Mouse (Mus musculus): ENCODE results near the gene Col26a1. TPM values are rescaled to one million over a fixed set of nuclear protein-coding genes. Genes with fewer than 3 reads are reported as not detected.

Gene Col26a1
- polyA plus RNA-seq, 1 experiment: 0.16 TPM

DNA sequence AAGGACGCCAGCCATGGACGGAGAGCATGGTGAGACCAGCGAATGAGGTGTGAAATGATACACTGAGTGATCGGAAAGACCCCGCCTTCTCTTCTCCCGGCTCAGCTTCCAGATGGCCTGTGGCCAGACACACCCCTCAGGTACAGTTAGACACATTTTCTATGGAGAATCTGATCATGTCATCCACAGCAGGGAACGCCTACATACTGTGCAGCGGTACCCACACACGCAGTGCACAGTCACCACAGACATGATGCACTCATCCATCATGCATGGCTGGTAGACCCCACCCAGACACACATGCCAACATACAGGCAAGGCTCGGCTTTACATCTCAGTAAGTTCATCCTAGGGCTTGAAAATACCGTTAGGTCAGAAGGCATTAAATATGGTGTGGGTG is 63.3 kb downstream of the Col26a1 start:
- WGBS: 52% methylated on average over 11 of the region's 11 CpGs
- no peak for DNase-seq (ENCODE audit: low read depth, low spot score)

DNA sequence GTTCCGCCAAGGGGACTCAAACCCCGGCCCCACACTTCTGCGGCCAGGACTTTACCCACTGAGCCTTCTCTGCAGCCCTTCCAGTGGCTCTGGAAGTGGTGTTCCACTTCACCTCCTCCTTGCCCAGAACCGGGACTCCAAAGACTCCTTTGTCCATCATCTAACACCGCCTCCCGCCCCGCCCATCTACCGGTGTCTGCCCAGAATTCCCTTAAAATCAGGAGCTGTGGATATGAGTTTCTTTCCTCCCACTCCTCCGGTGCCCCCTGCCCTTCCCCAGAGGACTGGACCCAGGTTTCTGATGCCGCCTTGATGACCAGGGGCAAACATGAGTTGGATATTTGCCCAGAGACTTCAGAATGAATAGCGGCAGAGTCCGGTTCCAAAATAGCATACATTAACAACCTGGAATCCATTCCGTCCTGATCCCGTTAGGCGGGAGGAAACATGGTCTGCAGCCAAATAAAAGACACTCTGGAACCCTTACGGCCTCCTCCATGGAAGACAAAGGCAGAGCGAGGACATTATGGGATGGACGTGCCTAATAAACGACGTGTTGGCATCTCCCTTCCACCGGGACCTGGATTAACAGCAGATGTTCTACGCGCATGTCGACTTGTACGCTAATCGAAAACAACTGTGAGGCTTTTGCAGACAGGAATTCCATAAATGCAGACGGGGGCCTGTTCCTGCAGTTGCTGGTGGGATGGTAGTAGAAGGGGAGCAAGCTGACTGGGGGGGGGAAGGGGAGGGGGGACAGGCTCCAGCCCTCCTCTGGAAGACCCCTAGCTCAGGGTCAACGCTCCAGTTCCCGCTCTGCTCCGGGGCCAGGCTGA is 72.3 kb downstream of the Col26a1 start:
- no peak for DNase-seq (ENCODE audit: low read depth, low spot score)
- 59% methylated on average over 30 of the region's 30 CpGs for WGBS

DNA sequence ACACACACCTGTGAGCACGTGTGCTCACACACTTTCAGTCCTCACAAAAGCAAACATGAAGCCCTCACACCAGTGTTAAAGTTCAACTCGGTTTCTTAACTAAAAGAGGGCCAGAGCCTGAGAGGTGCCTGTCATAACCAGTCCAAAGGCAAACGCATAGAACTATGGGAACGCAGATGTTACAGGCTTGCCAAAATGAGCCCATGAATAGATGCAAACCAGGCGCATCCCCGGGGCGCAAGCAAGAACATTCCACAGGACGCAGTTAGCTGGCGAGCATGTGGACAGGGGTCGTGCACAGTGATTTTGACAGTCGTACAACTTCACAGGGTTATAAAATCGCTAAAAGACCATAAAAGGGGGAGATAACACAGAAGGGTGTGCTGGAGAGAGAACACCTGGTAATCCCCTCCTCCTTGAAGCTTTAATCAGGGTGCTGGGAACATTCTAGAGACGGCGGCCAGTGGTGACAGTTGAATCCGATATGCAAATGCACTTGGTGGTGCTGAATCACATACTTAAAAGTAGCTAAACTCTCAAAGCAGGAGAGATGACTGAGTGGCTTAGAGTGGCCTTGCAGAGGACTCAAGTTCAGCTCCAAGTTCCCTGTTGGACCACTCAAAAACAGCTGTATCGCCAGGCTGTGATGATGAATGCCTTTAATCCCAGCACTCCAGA is 76.5 kb downstream of the Col26a1 start:
- 21% methylated on average over 16 of the region's 16 CpGs for WGBS
- no peak for DNase-seq (ENCODE audit: low read depth, low spot score)

DNA sequence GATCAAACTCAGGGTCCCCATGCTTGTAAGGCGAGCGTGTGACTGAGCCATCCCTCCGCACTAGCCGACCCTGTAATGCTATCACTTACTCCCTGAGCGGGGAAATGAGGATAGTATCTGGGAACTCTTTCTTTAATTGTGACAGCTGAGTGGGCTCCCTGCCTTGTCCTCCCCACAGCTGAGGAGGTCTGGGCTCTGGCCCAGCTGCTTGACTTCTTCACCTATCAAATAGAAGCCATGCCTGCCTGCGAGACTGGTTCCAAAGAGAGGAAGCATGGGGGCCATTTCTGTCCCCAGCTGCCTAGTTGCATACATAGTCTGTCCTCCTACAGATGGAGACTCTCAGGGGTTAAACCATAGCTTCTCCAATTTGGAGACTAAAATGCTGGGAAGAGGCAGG is 78.0 kb downstream of the Col26a1 start:
- WGBS: 78% methylated on average over 6 of the region's 6 CpGs

DNA sequence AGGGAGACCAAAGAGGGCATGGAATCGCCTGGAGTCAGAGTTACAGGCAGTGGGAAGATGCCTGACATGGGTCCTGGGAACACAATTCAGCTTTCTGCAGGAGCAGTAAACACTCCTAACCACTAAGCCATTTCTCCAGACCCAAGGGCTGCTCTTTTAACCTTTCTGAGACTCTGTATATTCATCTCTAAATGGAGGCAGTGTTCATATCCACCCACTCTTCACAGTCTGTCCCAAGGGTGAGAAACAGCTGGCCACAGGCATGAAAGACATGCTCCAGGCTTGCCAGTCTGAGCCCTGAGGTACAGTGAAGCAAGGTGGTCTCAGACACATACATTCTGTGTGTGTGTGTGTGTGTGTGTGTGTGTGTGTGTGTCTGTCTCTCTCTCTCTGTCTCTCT is 78.8 kb downstream of the Col26a1 start:
- WGBS: 57% methylated on average over 1 of the region's 1 CpGs

More for the DNA sequence above, 78.0 kb downstream of the Col26a1 start:
- DNase-seq (ENCODE audit: low read depth, low spot score): no peak

DNA sequence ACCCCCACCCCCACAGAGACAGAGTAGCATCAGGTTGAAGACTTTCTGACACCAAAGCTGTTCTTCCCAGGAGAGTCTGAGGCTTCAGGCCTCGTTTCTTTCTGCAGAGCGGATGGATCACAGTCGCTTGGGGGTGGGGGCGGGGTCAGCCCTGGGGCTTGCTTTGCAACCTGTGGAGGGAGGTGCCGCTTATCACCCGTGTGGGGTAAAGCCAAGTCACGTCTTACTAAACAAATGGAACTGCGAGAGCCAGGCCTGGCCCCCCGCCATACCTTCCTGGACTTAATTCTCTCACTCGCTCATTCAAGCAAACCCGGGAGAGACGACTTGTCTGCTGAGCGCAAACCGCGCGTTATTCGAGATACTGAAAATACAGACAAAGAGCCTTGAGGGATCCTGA is 80.3 kb downstream of the Col26a1 start:
- WGBS: 12% methylated on average over 17 of the region's 17 CpGs
- DNase-seq (ENCODE audit: low read depth, low spot score): no peak

More for the DNA sequence above, 78.8 kb downstream of the Col26a1 start:
- no peak for DNase-seq (ENCODE audit: low read depth, low spot score)

DNA sequence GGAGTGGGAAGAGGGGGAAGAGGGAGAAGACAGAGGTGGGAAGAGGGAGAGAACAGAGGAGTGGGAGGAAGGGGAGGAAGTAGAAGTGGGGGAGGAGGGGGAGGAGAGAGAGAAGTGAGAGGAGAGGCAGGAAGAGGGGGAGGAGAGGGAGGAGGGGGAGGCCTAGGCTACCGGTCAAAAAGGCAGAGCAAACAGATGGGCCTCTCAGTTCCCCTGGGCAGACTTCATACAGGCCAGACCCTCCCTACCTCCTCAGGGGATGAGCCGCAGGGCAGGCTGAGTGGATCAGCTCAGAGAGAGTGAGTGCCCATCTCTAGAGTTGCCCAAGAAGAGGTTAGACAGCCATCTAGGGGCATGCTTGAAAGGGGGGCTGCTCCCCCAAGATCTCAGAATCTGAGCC is 86.1 kb downstream of the Col26a1 start:
- 33% methylated on average over 2 of the region's 2 CpGs for WGBS
- no peak for DNase-seq (ENCODE audit: low read depth, low spot score)

DNA sequence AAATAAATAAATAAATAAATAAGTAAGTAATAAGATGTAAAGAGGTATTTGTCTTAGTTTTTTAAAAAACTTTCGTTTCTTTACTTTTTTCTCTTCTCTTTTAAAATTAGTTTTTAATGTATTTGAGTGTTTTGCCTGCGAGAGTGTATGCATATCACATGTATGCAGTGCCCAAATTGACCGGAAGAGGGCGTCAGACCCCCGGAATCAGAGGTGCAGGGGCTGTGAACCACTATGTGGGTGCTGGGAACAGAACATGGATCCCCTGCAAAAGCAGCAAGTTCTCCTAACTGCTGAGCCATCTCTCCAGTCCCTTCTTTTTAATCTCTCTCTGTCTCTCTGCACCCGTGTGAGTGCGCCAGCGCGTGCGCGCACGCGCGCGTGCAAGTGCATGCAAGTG is 89.2 kb downstream of the Col26a1 start:
- WGBS: 88% methylated on average over 15 of the region's 15 CpGs
- no peak for DNase-seq (ENCODE audit: low read depth, low spot score)

DNA sequence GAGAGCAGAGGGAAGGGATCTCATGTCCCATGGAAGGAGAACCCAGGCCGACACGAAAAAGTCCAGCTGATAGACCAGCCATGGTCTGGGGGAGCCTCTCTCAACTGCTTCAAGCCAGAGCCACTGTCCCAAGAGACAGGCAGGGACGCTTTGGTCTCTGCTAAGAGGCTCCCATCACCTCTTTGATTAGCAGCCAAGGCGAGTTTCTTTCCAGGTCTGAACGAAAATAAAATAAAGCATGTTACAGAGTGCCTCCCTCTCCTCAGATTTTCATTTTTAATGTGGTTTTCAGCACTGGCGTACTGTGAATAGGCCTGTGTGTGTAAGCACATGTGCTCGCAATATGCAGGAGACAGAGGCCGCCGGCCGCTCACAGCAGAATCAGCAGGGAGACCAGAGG is 90.5 kb downstream of the Col26a1 start:
- WGBS: 83% methylated on average over 10 of the region's 10 CpGs
- DNase-seq (ENCODE audit: low read depth, low spot score): no peak

DNA sequence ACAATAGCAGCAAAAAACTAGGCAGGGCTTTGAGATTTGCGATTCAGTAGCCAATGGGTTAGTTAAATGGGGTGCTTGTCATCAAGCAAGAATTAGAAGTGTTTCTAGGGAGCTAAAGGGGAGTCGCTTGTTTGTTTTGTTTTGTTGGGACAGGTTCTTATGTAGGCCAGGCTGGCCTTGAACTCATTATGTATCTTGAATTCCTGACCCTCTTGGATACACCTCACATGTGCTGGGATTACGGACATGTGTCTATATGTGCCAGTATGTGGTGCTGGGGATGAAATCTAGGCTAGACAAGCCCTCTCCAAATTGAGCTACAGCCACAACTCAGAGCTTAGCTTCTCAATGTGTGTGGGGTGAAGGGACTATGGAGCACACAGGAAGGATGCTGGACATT is 91.8 kb downstream of the Col26a1 start:
- no peak for DNase-seq (ENCODE audit: low read depth, low spot score)
- 59% methylated on average over 3 of the region's 3 CpGs for WGBS

DNA sequence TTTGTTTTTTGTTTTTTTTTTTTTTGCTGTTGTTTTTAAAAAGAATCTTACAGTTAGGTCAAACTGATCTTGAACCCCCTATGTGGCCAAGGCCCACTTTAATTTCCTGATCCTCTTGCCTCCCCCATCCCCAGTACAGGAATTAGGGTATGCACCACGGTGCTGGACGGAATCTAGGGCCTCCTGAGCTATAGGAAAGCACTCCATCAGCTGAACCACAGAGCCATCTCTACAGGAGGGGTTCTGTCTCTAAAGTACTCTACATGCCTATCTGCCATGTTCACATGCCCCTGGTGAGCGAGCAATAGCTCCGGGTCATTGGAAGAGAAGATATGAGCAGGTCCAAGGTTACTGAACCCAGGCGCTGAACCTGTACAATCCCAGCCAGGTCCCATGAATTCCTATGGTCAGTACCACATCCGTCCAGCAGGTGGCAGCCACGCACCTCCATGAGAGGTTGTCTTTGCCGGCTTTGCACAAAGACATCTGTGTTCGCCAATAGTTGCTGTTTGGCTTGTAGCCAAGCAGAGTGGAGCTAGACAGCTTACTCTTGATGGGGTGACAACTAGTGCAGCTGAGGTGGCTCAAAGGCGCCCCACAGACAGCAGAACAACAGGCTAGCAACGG is 92.3 kb downstream of the Col26a1 start:
- peak; percentile 57 for DNase-seq (ENCODE audit: low read depth, low spot score)
- WGBS: 10% methylated on average over 11 of the region's 11 CpGs

DNA sequence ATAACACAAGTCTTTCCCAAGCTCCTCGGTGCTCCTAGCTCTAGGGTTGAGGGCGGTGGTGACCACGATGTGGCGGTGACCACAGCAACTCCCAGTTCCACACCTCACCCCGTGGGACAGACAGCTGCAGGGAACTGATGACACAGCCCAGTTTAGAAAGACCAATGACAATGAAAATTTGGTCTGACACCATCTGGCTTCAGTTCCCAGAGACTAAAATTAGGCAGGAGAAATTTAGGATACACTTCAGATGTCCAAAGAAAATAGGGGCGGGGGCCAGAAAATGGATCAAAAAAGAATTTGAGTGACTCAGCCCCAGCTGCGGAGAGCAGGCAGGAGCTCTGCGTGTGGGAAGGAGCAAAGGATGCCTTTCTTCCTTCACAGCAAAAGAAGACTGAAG is 98.5 kb downstream of the Col26a1 start:
- 71% methylated on average over 8 of the region's 8 CpGs for WGBS
- DNase-seq (ENCODE audit: low read depth, low spot score): no peak

DNA sequence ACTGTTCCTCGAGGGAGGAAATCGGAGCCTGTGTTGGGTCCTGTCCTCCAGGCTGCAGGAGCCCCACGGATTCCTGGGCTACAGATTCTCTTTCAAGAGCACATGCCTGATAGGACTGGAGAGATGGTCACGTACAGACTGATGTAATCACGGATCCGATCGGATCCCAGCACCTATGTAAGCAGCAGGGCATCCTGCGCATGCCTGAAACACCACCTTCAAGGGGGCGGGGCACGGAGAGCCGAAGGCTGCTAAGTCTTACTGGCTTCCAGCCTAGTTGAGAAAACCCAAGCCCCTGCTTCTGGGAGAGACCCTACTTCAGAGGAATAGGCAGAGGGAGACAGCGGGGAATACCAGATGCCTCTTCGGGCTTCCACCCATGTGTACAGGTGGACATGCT is 100.4 kb downstream of the Col26a1 start:
- WGBS: 50% methylated on average over 13 of the region's 13 CpGs
- DNase-seq (ENCODE audit: low read depth, low spot score): no peak

DNA sequence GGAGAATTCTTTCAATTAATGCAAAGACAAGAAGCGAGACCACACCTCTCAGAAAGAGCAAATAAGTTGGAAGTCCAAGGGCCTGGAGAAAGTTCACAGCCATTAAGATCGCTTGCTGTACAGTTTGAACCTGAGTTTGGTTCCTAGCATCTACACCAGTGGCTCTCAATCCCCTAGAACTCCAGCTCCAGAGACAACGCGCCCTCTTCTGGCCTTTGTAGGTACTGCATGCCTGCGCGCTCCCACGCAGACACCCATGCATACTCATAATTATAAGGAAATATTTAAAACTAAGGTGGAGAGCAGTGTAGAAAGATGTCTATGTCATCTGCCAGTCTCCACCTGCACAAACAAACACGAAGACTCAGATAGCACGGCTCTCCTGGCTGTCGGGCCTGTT is 102.5 kb downstream of the Col26a1 start:
- no peak for DNase-seq (ENCODE audit: low read depth, low spot score)
- WGBS: 40% methylated on average over 10 of the region's 10 CpGs

DNA sequence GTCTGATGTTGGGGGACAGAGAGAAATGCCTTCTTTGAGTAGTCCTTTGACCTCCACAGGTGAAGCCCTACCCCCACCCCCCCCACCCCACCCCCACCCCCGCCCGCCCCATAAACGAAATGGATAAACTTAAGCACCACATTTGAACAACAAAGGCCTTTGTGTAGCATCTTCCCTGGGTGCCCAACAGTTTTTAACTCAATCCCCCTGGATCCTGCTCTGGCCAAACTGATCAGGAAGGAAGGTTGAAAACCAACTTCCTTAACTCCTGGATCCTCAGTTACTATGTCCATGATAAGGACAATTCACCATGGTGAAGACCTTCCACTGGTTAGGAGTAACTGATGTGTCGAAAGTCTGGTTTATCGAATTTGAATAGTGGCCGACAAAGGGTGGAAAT is 103.1 kb downstream of the Col26a1 start:
- 86% methylated on average over 6 of the region's 6 CpGs for WGBS
- DNase-seq (ENCODE audit: low read depth, low spot score): no peak

DNA sequence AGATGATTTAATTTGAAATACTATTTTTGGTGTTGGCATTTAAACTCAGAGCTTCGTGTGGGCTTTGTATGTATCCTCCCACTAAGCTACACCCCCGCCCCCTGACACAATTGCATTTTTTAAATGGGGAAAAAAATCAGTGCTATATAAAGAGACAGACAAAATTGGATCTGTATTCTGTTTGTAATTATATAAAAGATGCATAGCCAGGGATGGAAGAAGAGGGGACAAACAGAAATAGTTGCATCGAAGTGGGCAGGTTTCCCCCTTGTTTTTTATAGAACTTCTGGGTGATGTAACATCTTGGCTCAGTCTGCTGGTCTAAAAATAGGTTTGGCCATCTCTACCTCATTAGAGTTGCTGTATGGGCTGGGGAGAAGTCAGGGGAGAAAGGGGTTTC is 107.5 kb downstream of the Col26a1 start:
- no peak for DNase-seq (ENCODE audit: low read depth, low spot score)
- WGBS: 57% methylated on average over 3 of the region's 3 CpGs

DNA sequence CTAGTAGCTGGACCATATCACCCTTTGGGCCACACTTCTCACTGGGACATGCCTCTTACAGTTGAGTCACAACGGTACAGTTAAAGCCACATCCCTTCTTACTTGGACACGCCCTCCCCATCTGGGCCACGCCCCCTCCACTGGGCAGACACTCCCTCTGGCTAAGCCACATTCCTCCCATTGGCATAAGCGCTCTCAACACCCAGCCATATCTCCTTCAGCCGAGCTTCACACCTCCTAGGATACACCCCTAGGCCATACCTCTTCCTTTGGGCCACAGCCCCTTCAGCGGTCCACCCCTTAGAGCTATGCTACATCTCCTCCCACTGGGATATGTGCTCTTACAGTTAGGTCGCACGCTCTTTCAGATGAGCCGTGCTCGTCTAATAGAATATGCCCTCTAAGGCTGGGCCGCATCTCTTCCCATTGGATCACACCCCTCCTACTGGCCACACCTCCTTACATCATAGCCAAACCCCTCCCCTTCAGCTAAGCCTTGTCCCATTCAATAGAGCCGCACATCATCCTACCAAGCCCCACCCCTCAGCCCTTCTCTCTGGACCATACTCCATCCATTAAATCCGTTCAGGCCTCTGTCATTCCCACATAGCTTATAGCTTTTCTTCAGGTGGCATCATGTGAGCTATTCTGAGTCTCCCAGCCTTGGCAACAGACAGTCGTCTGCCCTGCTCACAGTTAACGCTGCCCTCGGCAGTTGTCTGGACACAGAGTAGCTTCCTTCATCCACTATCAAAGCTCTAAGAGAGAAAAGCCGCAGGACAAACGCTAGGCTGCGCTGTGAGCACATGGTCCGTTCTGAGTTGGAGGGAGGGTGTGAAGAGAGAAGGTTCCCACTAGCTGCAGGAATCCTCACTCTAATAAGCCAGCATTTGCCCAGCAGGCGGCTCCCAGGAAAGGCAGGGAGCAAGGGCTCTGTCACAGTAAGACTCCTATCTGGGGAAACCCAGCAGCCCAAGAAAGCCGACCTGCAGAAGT is 109.7 kb downstream of the Col26a1 start:
- 60% methylated on average over 22 of the region's 22 CpGs for WGBS
- no peak for DNase-seq (ENCODE audit: low read depth, low spot score)

DNA sequence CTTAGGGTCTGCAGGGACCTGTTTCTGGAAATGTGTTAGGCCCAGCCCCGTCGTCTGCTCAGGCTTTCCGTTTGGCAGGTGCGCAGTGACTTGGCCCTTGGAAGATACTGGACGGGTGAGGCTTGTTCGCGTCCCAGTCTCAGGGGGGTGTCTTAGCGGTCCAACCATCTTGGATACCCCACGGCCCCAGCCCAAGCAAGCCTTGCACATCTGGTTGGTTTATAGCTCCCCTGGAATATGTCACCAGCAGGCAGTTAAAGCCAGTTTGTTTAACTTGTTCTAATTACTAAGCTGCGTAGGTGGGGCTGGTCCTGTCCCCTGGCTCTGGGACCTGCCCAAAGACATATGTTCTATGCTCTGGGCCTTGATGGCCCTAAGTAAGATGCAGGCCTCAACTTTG is 111.9 kb downstream of the Col26a1 start:
- WGBS: 66% methylated on average over 10 of the region's 10 CpGs
- DNase-seq (ENCODE audit: low read depth, low spot score): no peak

DNA sequence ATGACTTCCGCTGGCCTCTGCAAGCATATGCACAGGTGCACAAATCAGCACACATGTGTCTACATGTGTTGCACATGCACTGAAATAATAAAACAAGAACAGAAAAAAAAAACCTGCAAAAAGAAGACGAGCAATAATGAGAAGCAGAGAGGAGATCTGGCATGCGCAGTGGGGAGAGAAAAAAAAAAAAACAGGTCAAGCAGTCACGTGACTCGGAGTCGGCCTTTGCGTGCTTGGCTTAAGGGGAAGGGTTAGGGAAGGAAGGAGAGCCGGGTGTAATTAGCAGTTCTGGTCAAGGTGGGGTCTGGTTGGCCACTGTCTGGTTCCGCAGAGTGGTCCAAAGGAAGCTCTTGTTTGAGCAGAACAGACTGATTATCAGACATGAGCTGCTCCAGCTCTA is 115.7 kb downstream of the Col26a1 start:
- DNase-seq (ENCODE audit: low read depth, low spot score): no peak
- WGBS: 77% methylated on average over 9 of the region's 9 CpGs

Measured in large intestine, adult 2 months (tissue).